Mouse (Mus musculus) midbrain, embryonic 10.5 days (tissue): ENCODE results near the gene Lpo. TPM values are rescaled to one million over a fixed set of nuclear protein-coding genes. Genes with fewer than 3 reads are reported as not detected.

Source experiments
- DNase-seq: peaks from one replicate; pipeline ENCODE4 v3.0.0-alpha.2; 2017; ENCODE audit warnings: low spot score
- H3K27ac ChIP-seq: fragments of 300-500 bp; sonication (generic); replicated peaks from 2 replicates; pipeline ENCODE4 v1.5.1; 2016; ENCODE audit warnings: mild to moderate bottlenecking
- H3K27me3 ChIP-seq: fragments of 300-500 bp; sonication (generic); 2 replicates; pipeline ENCODE4 v1.6.1; 2016; ENCODE audit warnings: low read depth, mild to moderate bottlenecking; ENCODE audit not compliant: poor library complexity, severe bottlenecking
- H3K36me3 ChIP-seq: fragments of 300-500 bp; sonication (generic); 2 replicates; pipeline ENCODE4 v1.6.1; 2016; ENCODE audit warnings: mild to moderate bottlenecking, moderate library complexity
- H3K4me1 ChIP-seq: fragments of 300-500 bp; sonication (generic); 2 replicates; pipeline ENCODE4 v1.6.1; 2016
- H3K4me3 ChIP-seq: fragments of 300-500 bp; sonication (generic); 2 replicates; pipeline ENCODE4 v1.5.1; 2016; ENCODE audit warnings: mild to moderate bottlenecking, moderate library complexity
- H3K9me3 ChIP-seq: fragments of 300-500 bp; sonication (generic); replicated peaks from 2 replicates; pipeline ENCODE4 v1.6.1; 2016; ENCODE audit warnings: mild to moderate bottlenecking
- WGBS: fragments of 180-500 bp; shearing (Covaris S2); methylation state at CpG from one replicate; pipeline ENCODE4 v1.1.7; 2016; 5-methylcytosine and 5-hydroxymethylcytosine counted together
- polyA plus RNA-seq: library from polyadenylated mRNA; unstranded; fragments of >200 nt; fragmentation: Nextera tagmentation; extraction: Ambion mirVana; gene quantifications from 2 replicates; pipeline ENCODE4 v1.2.1, GENCODE M21; 2016

Lpo gene
- polyA plus RNA-seq, 1 experiment from 2014 or later = 0.20 TPM

GRCm38 (mm10) chr11:87793460-87793859, 34.6 kb downstream of the Lpo start, which contains the start of gene Mpo:
Gene Mpo, plus strand, starts transcription at chr11:87793581.
- H3K9me3 ChIP-seq = no peaks in the 10 kb centered on the region
- no peaks in the 10 kb centered on the region for H3K36me3 ChIP-seq
- peaks cover 21% of the 10 kb centered on the region for H3K4me1 ChIP-seq
- no peak within 1 kb of the TSS for H3K27ac ChIP-seq
- no peak within 1 kb of the TSS for H3K4me3 ChIP-seq
- WGBS = 77% methylated on average over 3 of the region's 3 CpGs
- DNase-seq = no peak
- peaks cover 22% of the 10 kb centered on the region for H3K27me3 ChIP-seq

- H3K27me3 ChIP-seq = peaks cover 13% of the 10 kb centered on the region; the same call in 1 of the 2 replicates
- WGBS = 89% methylated on average over 6 of the region's 6 CpGs
These were observed 38.0 kb downstream of the Lpo start for GRCm38 (mm10) chr11:87790088-87790487.

DNA sequence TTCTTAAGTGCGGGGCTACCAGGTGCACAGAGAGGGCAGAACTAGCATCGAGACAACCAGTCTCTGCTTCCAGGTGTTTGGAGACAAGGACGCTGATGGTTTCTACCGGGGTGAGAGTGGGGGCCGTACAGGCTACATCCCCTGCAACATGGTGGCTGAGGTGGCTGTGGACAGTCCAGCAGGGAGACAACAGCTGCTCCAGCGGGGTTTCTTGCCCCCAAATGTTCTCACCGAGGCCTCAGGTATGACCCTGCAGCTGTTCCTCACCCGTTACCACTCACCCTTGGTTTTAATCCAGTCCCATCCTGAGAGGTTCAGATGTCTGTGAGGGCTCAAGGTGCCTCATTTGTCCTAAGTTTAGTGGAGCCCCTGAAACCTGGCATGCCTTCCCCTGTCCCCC, 48.0 kb downstream of the Lpo start:
- H3K27me3 ChIP-seq = peaks cover 55% of the 10 kb centered on the region
- peaks cover 22% of the 10 kb centered on the region for H3K4me1 ChIP-seq
- H3K27ac ChIP-seq = no peak overlapping the region
- H3K36me3 ChIP-seq = no peaks in the 10 kb centered on the region; the same call in 1 of the 2 replicates
- no peaks in the 10 kb centered on the region for H3K9me3 ChIP-seq
- no peak overlapping the region for H3K4me3 ChIP-seq
- DNase-seq = no peak
- 87% methylated on average over 8 of the region's 8 CpGs for WGBS

More at GRCm38 (mm10) chr11:87790088-87790487, 38.0 kb downstream of the Lpo start:
- Histone ChIP-seq H3K4me1 (no peaks in the 10 kb centered on the region), H3K4me3 (no peak overlapping the region), H3K36me3 (no peaks in the 10 kb centered on the region), H3K9me3 (no peaks in the 10 kb centered on the region), H3K27ac (no peak overlapping the region)
- no peak for DNase-seq

GRCm38 (mm10) chr11:87779392-87779791, 48.7 kb downstream of the Lpo start:
- 84% methylated on average over 4 of the region's 4 CpGs for WGBS
- peaks cover 30% of the 10 kb centered on the region for H3K4me1 ChIP-seq
- H3K36me3 ChIP-seq = no peaks in the 10 kb centered on the region; the same call in 1 of the 2 replicates
- 0 out of 2 replicates have a peak overlapping the region, but pooled peaks have one; percentile 51 for H3K4me3 ChIP-seq
- no peaks in the 10 kb centered on the region for H3K9me3 ChIP-seq
- 0 out of 2 replicates have a peak overlapping the region, but pooled peaks have one; percentile 79 for H3K27ac ChIP-seq
- DNase-seq = no peak
- peaks cover 55% of the 10 kb centered on the region for H3K27me3 ChIP-seq

DNA sequence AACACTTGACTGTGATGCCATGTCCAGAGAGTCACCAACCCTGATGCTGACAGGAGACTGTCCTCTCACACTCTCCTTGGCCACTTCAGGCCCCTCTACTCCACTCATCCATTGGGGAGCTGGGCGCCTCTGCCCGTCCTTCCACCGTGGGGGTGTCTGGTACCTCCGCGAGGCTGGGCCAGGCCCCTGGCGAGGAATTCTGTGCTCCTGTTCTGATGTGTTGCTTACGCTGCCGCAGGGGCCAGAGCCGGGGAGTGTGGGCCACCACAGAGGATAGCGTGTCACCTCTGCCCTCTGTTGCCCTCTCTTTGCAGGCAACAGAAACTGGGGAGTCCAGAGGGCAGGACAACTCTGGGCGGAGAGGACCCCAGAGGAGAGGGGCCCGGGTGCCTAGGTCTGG, 49.2 kb downstream of the Lpo start:
- H3K9me3 ChIP-seq = no peaks in the 10 kb centered on the region

GRCm38 (mm10) chr11:87778100-87778765, 49.9 kb downstream of the Lpo start:
- Histone ChIP-seq H3K27ac (peak overlapping the region; percentile 79), H3K4me3 (peak overlapping the region; percentile 51), H3K27me3 (peaks cover 55% of the 10 kb centered on the region), H3K36me3 (no peaks in the 10 kb centered on the region; the same call in 1 of the 2 replicates), H3K9me3 (no peaks in the 10 kb centered on the region), H3K4me1 (peaks cover 30% of the 10 kb centered on the region)
- DNase-seq = peak; percentile 79
- 10% methylated on average over 32 of the region's 32 CpGs for WGBS

More for the DNA sequence above, 49.2 kb downstream of the Lpo start:
- Histone ChIP-seq H3K27me3 (peaks cover 55% of the 10 kb centered on the region), H3K4me1 (peaks cover 30% of the 10 kb centered on the region), H3K36me3 (no peaks in the 10 kb centered on the region; the same call in 1 of the 2 replicates), H3K27ac (0 out of 2 replicates have a peak overlapping the region, but pooled peaks have one; percentile 79), H3K4me3 (peak overlapping the region; percentile 51)
- no peak for DNase-seq
- WGBS = 41% methylated on average over 12 of the region's 12 CpGs

DNA sequence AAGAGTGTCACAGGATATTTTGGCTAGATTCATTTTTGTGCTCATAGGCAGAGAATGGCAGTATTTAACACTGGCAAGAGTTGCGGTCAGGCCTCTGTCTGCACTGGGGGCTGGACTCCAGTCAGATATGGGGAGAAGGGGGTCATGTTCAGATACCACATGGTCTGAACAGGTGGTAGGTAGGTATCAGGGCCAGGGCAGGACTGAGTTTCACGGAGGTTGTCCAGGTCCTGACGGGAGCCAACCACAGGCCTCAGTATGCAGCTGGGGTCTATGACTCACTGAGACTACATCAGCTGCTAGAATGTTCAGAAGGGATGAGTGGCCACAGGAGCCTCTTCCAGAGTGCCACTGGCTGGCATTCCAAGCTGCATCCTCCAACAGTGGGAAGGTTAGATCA, 55.7 kb downstream of the Lpo start:
- Histone ChIP-seq H3K36me3 (peaks cover 11% of the 10 kb centered on the region; the same call in 1 of the 2 replicates), H3K4me1 (peaks cover 11% of the 10 kb centered on the region), H3K4me3 (no peak overlapping the region), H3K9me3 (no peaks in the 10 kb centered on the region), H3K27me3 (peaks cover 30% of the 10 kb centered on the region), H3K27ac (no peak overlapping the region)
- DNase-seq = no peak
- 94% methylated on average over 3 of the region's 3 CpGs for WGBS

DNA sequence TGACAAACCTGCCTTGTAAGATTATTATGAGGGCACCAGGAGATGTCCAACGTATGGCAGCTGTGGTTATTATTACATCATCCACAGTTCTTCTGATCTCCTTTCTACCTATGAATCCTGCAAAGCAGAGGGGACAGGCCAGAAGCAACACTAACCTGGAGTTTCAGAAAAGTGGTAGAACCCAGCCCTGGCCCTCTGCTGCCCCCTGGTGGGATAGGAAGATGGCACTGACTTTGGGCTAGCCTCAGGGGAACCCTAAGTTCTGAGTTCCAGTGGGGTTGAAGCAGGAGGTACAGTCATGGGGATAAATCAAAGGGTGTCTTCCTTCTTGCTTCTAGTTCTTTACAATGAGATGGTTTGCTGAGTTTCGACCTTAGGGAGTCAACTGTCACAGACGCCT, 57.1 kb downstream of the Lpo start:
- WGBS = 60% methylated on average over 3 of the region's 3 CpGs
- no peaks in the 10 kb centered on the region for H3K9me3 ChIP-seq
- DNase-seq = peak; percentile 57
- peaks cover 8% of the 10 kb centered on the region; the same call in 1 of the 2 replicates for H3K4me1 ChIP-seq
- no peak overlapping the region for H3K27ac ChIP-seq
- H3K27me3 ChIP-seq = peaks cover 30% of the 10 kb centered on the region
- H3K36me3 ChIP-seq = peaks cover 11% of the 10 kb centered on the region; the same call in 1 of the 2 replicates
- H3K4me3 ChIP-seq = no peak overlapping the region

- Histone ChIP-seq H3K4me1 (peaks cover 15% of the 10 kb centered on the region), H3K27ac (no peak overlapping the region), H3K27me3 (peaks cover 49% of the 10 kb centered on the region), H3K9me3 (no peaks in the 10 kb centered on the region), H3K4me3 (no peak overlapping the region), H3K36me3 (peaks cover 11% of the 10 kb centered on the region; the same call in 1 of the 2 replicates)
- no peak for DNase-seq
- 92% methylated on average over 4 of the region's 4 CpGs for WGBS
These were observed 59.3 kb downstream of the Lpo start for GRCm38 (mm10) chr11:87768745-87769144.

DNA sequence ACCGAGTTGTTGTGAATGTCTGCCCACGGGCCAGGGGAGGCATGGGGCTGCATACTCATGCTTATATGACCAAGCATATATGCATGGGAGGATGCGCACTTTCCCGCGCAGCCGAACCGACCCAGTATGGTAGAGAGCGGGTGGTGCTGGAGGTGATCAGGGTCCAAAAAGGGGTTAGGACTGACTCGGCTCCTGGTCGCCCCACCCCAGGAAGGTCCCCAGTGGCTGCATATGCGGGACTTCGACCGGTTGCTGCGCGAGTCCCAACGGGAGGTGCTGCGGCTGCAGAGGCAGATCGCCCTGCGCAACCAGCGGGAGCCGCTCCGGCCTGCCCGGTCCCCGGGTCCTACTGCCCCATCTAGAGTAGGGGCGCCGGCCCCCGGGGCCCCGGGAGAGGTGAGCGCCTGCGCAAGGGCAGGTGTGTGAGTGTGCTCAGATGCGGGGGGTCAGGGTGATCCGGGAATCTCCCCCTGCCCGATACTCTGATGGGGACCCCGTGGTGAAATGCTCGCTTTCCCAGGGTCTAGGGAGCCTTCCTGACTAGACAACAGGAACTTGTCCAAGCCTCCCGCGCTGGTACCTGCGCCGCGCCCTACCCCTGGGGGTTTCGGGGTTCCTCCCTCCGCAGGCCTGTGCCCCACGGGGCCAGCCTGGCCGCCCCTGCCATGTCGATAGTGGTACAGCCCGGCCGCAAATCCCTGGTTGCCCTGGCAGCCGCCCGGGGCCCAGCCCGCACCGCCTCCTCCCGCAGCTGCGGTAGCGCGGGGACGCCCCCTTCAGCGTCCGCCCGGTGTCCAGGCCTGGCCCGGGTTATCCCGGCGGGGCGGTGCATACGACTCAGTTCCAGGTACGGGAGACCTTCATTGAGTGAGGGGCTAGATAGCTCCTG, 63.9 kb downstream of the Lpo start:
- Histone ChIP-seq H3K4me1 (peaks cover 48% of the 10 kb centered on the region), H3K27me3 (peaks cover 93% of the 10 kb centered on the region), H3K4me3 (peak overlapping the region; percentile 78), H3K27ac (peak overlapping the region; percentile 89), H3K36me3 (no peaks in the 10 kb centered on the region), H3K9me3 (no peaks in the 10 kb centered on the region)
- WGBS = 1% methylated on average over 65 of the region's 65 CpGs
- DNase-seq = peak; percentile 73

DNA sequence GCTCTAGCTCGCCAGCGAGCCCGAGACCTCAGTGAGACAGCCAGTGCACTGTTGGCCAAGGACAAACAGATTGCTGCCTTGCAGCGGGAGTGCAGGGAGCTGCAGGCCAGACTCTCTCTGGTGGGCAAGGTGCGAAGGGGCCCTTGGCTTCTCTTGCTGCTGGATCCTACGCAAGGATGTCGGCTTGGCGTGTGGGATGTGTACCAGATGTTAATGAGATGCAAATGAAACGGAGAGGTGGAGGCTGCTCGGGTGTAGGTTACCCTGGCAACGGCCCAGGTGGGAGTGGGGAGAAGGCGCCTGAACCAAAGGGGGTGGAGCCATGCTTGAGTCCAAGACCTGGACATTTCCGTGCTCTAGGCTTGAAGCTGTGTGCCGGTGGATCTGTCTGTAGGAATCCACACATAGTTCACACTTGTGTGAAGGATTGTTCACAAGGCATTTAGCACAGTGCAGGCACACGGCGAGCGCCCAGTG, 64.5 kb downstream of the Lpo start:
- Histone ChIP-seq H3K27me3 (peaks cover 96% of the 10 kb centered on the region), H3K9me3 (no peaks in the 10 kb centered on the region), H3K4me1 (peaks cover 48% of the 10 kb centered on the region), H3K27ac (peak overlapping the region; percentile 89), H3K36me3 (no peaks in the 10 kb centered on the region), H3K4me3 (peak overlapping the region; percentile 78)
- 1% methylated on average over 17 of the region's 17 CpGs for WGBS
- peak; percentile 67 for DNase-seq

DNA sequence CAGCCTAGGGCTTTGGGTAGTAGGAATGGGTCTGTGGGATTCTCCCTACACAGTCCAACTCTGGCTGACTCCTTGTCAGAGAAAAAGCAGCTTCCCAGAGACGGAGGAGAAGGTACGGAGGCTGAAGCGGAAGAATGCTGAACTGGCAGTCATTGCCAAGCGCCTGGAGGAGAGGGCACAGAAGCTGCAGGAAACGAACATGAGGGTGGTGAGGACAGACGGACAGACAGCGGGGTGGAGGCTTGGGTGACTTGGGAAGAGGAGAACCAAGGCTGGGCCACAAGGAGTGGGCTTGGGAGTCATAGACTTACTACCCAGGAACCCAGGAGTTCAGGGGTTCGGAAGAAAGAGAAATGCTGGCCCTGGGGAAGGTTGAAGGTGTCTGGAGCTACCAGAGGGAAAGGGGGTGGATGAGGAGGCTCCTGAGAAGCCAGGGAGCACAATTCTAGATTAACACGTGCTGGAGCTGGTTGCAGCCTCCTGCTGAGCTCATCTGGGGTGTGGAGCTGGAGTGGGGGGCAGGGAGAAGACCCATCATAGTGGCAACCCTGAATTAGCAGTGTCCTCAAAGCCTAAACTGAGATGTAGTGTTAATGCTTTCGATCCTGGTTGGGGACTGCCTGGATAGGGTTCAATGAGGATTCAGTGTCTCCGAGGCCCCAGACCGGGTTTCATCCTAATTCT, 65.2 kb downstream of the Lpo start:
- no peak for DNase-seq
- Histone ChIP-seq H3K36me3 (no peaks in the 10 kb centered on the region), H3K27ac (peak overlapping the region; percentile 50), H3K9me3 (no peaks in the 10 kb centered on the region), H3K27me3 (peaks cover 89% of the 10 kb centered on the region), H3K4me1 (peaks cover 48% of the 10 kb centered on the region), H3K4me3 (peak overlapping the region; percentile 78)
- WGBS = 44% methylated on average over 12 of the region's 12 CpGs
